Mouse (Mus musculus) cortical plate, adult 2 months (tissue): ENCODE data around the gene Palld.

Experiments
- CTCF ChIP-seq: fragments of 200-500 bp; IDR thresholded peaks from 2 replicates; pipeline ENCODE4 v1.5.1; 2011; ENCODE audit warnings: mild to moderate bottlenecking, control low read depth, low read length; ENCODE audit not compliant: insufficient read depth; ENCODE audit errors: extremely low read depth
- POLR2A ChIP-seq: fragments of 200-500 bp; IDR thresholded peaks from 2 replicates; pipeline ENCODE4 v1.6.1; 2011; ENCODE audit warnings: mild to moderate bottlenecking, low read length, control low read depth; ENCODE audit not compliant: insufficient read depth; ENCODE audit errors: extremely low read depth

- no peak for TF ChIP-seq POLR2A
- TF ChIP-seq CTCF: no peak
These were observed 131.2 kb downstream of the Palld start for GRCm38 (mm10) chr8:61771328-61771727.
